ENCODE assay signal across 28 mouse cellular contexts in genomic region chr16:30253374-30253773, GRCm38 (mm10). TPM values are rescaled to one million over a fixed set of nuclear protein-coding genes. Genes with fewer than 3 reads are reported as not detected.
"Had no signal": no experiment of that assay in that cellular context is flagged by ENCODE, and none has a peak within 500 bp of the region (broad histone marks: within the 10 kb centered on the region; RNA-seq: fewer than 3 reads in every experiment).

No protein-coding gene starts in this region.

- ATAC-seq: hindbrain, postnatal 0 days; inflammation-experienced regulatory T-cells, adult 6 months; midbrain, embryonic 15.5 days had no signal

- H3K9ac ChIP-seq: liver, embryonic 14.5 days; midbrain, embryonic 12.5 days; midbrain, embryonic 15.5 days; neural tube, embryonic 12.5 days; neural tube, embryonic 15.5 days had no signal

- H3K27ac ChIP-seq: hindbrain, postnatal 0 days; left cerebral cortex, adult 2 months; liver, embryonic 14.5 days; midbrain, embryonic 12.5 days; midbrain, embryonic 15.5 days; neural tube, embryonic 12.5 days; neural tube, embryonic 15.5 days had no signal

- H3K4me2 ChIP-seq: midbrain, embryonic 12.5 days; midbrain, embryonic 15.5 days; neural tube, embryonic 12.5 days; neural tube, embryonic 15.5 days had no signal

- DNase-seq: kidney, postnatal 14 days; layer of hippocampus, postnatal 36 days; lung, adult 2 months; lung, postnatal 14 days; lung, postnatal 4 days; right cerebral cortex, adult 18-20 months; right cerebral cortex, postnatal 14 days; right cerebral cortex, postnatal 4 days; thymus, postnatal 25 days had no signal

- H3K9me3 ChIP-seq: midbrain, embryonic 12.5 days; midbrain, embryonic 15.5 days; neural tube, embryonic 12.5 days; neural tube, embryonic 15.5 days had no signal

- H3K36me3 ChIP-seq: midbrain, embryonic 12.5 days; midbrain, embryonic 15.5 days; neural tube, embryonic 12.5 days; neural tube, embryonic 15.5 days had no signal

- H3K4me3 ChIP-seq: left cerebral cortex, adult 2 months; midbrain, embryonic 12.5 days; midbrain, embryonic 15.5 days; neural tube, embryonic 12.5 days; neural tube, embryonic 15.5 days had no signal

- H3K4me1 ChIP-seq: neural tube, embryonic 12.5 days had no signal

RNA-seq across cellular contexts. Expression of gene Cpn2, which starts 13.9 kb away (rescaled TPM):
- total RNA-seq: layer of hippocampus, adult 8-10 months; layer of hippocampus, postnatal 10 days; layer of hippocampus, postnatal 36 days; left cerebral cortex, adult 2 months; left cerebral cortex, postnatal 10 days; left cerebral cortex, postnatal 36 days; megakaryocyte progenitor cell, adult 5-6 weeks had no signal
- polyA plus RNA-seq: hindbrain, postnatal 0 days; inflammation-experienced regulatory T-cells, adult 6 months; kidney, embryonic 16.5 days; limb, embryonic 11.5 days; limb, embryonic 14.5 days; lung, embryonic 16.5 days; midbrain, embryonic 12.5 days; midbrain, embryonic 15.5 days; neural tube, embryonic 12.5 days; neural tube, embryonic 15.5 days; stomach, embryonic 14.5 days; thymus, postnatal 0 days had no signal

RNA-seq across cellular contexts. Expression of gene Lrrc15, which starts 29.7 kb away (rescaled TPM):
- total RNA-seq: left cerebral cortex, adult 2 months; left cerebral cortex, postnatal 10 days; left cerebral cortex, postnatal 36 days; megakaryocyte progenitor cell, adult 5-6 weeks had no signal

RNA-seq across cellular contexts. Expression of gene Gp5, which starts 57.2 kb away (rescaled TPM):
- polyA plus RNA-seq: inflammation-experienced regulatory T-cells, adult 6 months had no signal
